Mouse (Mus musculus): Measurements from ENCODE around the gene Anp32a. TPM values are rescaled to one million over a fixed set of nuclear protein-coding genes. Genes with fewer than 3 reads are reported as not detected.

The Anp32a gene
- polyA plus RNA-seq, 1 experiment = 20.1 TPM

DNA sequence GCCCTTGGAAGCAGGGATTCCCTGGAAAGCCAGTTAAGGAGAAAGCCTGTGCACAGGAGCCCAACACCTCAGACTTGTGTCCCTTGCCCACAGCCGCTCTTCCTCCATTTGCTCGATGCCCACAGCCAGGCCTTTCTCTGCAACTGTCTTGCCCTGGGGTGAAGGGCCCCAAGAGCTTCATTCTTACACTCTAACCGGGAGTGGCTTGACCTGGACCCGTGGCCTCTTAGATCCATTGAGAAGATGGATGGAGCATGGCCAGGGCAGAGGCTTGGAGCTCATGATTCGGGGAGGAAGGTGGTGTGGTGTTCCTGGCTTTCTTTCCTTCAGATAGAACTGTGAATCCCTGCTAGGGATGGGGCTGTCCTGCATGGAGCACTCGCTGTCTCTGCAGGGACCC, 28.1 kb downstream of the Anp32a start:
- DNase-seq (ENCODE audit: low read depth) = no peak

DNA sequence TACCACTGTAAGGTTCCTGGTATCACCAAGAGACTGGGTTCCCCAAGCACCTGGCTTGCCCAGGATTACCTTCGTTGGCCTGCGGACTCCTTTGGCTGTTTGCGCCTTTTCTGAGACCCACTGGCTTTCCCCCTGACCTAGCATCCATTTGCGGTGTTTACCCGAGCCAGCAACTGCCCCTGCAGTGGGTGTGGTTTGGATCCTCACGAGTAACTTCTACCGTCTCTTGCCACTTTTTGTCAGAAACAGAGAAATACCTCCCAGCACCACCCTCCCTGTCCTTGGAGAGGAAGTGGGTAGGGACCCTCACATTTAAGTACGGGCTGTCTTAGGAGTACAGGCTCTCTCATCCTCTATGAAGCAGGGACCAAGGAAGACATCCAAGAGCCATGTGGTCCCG, 29.1 kb downstream of the Anp32a start:
- DNase-seq (ENCODE audit: low read depth) = no peak

DNA sequence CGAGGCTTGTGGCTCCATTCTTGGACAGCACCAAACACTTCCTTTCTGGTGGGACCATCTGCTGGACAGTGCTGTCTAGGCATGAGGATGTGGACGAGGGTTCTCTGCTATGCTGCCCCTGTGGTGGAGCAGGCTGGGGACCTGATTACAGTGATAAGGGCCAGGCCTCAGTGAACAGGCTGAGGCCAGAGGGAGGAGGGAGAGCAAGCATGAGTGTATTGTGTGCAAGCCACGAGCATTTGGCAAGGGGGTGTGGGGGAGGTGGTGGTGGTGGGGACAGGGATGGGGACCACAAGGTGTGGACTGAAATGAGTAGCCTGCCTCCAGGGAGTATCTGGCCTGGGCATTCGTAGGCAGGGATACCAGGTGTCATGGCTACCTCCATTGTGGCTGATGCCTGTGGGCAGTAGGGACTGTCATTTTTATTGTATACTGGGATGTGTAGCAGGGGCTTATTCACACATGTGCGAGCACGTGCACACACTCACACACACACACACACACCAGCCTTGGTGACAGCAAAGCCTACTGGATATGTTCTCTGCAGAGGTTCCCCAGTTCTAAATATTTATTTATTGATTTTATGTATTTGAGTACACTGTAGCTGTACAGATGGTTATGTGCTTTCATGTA, 29.7 kb downstream of the Anp32a start:
- DNase-seq (ENCODE audit: low read depth) = no peak

DNA sequence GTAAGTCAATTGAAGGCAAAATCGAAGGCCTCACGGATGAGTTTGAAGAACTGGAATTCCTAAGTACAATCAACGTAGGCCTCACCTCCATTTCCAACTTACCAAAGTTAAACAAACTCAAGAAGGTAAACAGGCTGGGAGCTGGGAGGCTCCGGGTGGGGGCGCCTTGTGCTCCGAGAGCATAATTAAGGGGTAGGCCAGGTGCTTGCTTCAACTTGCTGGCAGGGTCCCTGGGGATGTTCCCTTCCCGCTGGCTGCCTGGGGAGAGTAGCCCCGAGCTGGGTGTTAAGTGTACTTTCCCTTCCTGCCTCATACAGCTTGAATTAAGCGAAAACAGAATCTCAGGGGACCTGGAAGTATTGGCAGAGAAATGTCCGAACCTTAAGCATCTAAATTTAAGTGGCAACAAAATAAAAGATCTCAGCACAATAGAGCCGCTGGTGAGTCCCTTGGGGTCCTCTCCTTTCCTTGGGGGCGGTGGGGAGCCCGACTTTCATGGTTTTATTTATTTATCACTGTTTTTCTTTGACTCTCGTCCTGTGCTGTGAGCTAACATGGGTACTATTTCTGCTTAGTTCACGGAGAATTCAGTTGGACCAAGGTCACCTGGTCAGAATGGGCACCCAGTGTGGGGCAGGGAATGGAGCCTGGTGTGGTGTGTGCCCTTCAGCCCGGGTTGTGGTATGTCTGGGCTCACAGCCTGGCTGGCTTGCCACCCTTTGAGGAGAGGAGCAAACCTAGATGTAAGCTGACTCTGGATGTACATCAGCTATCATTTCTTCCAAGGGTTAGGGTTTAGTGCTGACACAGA, 30.9 kb downstream of the Anp32a start:
- DNase-seq (ENCODE audit: low read depth) = no peak

DNA sequence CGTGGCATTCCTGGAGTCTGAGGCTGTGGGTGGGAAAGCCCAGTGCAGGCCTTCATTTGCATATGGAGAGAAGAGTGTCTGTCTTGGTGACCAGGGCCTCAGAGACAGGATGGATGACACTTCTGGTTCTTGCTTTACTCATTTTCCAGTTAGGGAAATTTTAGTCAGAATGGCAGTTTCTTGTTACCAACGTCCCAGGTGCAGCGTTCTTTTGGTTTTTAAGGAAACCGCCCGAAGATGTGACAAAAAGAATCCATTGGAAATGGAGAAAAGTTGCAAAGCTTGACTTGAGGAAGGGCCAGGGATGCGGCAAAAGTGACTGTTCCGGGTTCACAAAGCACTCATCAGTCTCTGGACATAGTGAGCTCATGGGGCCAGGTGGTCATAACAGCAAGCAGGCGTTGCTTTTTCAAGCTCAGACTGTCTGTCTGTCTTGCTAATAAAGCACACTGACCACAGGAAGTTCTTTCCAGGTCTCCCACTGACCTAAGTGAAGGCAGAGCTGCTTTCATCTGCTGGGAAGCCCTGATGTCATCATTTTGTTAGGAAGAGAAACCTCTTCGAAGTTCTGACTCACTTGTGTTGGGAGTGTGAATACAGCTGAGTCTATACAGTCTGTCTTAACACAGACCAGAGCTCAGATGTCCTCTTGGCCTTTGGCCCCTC, 31.6 kb downstream of the Anp32a start:
- no peak for DNase-seq (ENCODE audit: low read depth)

DNA sequence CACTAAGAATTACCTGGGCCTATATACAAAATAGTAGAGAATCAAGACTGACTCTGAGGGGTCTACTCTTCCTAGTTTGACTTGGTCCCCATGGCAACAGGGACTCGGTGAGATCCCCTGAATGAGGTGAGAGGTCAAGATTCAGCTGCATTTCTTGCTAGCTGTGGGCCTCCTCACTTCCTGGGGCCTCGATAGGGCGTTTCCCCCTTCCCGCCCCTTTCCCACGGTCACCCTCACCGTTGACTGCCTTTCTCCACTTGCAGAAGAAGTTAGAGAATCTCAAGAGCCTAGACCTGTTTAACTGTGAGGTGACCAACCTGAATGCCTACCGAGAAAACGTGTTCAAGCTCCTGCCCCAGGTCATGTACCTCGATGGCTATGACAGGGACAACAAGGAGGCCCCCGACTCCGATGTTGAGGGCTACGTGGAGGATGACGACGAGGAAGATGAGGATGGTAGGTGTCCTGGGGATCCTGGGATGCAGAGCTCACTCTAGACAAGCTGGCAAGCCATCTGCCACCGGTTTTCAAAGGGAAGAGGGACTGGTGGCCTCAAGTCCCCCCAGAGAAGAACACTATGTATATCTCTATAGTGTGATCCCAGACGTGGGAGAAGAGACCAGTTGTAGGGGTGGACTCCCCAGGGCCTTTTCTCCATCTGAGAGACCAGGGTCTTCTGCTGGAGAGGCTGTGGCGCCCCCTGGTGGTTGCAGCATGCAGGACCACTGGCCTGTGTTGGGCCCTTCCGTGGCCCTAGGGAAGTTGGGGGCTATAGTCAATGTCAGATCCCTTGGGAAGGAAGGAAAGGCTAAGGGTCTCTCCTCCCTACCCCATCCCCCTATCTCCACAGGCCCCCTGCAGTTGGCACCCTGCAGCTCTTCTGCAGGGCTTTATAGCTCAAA, 32.4 kb downstream of the Anp32a start:
- DNase-seq (ENCODE audit: low read depth) = no peak

DNA sequence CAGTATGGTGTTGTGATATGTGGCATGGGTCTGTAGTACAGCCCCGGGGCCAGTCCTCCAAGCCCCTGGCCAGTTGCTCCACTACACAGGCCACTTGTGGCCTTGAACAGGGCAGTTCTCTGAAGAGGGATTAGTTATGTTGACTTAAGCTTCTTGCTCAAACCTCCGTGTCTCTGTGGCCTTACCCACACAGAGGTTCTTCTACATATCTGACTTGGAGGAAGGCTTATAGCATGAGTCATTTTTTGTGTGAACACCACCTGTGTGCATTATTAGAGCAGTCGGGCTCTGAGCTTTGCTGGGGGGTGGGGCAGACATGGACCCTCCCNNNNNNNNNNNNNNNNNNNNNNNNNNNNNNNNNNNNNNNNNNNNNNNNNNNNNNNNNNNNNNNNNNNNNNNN, 33.2 kb downstream of the Anp32a start:
- no peak for DNase-seq (ENCODE audit: low read depth)

DNA sequence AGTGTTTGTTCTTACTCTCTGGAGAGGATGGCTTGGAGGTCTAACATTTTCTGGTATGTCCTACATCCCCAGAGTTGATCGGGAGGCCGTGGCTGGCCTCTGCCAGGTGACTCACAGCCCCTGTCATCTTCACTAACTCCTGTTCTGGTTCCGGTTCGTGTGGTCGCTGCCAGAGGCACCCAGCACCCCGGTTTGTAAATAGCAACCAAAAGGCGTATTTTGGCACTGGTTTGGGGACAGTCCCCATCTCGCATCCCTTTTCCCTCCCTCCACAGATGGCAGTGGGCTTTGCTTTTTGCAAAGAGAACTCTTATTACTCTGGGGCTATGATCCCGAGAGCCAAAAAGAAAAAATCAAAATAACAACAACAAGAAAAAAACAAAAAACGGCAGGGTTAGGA, 36.8 kb downstream of the Anp32a start:
- DNase-seq (ENCODE audit: low read depth) = no peak

DNA sequence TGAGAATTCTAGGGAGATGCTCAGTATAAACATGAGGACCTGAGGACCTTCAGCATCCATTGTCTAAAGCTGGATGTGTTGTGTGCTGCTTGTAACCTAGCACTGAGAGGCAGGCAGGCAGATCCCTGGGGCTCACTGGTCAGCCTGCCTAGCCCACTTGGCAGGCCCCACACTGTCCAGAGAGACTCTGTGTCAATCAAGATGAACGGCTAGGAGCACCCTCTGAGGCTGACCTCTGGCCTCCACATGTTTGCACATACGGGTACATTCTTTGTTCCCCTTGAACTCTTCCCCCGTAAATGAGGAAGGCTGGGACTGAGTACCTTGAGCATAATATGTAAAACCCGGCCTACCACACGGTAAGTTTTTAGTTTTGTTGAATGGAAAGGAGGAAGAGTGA, 39.3 kb downstream of the Anp32a start:
- no peak for DNase-seq (ENCODE audit: low read depth)

DNA sequence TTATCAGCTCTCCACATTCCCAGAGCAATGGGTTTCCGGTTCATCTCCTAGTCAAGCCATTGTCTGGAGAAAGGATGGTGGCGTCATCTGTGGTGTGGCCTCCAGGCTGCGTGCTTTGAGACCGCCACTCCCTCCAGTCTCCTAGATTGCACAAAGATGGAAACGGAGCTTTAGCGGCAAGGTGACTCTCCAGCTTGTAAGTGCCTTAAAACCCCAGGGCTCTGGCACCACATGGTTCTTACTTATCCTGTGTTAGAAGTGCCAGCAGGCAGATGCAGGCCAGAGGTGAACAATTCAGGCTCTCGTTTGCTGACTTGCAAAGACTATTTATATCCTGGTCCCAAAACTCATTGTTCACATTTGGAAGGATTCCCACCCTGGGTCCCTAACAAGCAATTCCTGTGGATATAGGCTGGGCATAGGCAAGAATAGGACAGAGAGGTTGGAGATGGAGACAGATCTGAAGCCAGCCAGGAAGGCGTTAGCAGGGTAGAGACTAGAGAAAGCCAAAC, 40.4 kb downstream of the Anp32a start:
- no peak for DNase-seq (ENCODE audit: low read depth)

DNA sequence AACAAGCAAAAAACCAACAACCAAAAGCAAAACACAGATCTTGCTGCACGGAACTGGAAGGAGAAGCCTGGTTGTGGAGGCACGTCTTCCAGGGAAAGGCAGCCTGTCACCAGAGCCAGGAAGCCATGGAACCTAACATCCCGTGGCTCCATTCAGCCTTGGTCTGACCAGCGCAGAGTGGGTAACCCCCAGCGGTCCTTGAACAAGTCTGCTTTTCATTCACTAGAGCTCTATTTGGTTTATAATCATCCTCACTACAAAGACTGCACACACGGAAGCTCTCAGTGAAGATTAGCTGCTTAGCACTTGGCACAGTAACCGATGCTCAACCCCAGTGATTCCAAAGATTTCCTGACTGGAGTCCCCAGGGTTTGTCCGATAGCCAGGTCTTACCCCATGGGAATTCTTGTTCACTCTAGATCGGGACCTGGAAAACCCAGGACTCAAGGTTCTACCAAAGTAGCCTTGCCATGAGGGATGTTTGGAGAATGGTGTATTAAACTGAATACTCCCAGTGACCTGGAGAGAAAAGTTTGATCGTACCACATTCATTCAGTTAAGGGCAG, 41.5 kb downstream of the Anp32a start:
- DNase-seq (ENCODE audit: low read depth) = no peak

DNA sequence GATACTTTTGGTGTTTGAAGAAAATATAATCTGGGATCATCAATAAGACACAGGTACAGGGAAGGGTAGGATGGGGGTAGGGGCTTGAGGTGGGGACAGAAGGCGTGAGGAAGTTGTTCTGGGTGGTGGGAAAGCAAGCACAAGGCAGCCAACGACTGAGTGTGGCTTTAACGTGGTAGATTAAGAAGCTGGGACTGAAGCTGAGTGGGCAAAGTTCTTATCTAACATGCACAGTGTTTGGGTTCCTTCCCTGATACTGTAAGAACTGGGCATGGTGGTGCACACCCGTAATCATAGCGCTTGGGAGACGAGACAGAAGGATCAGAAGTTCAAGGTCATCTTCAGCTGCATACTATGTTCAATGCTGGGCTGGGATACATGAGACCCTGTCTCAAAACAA, 44.0 kb downstream of the Anp32a start:
- no peak for DNase-seq (ENCODE audit: low read depth)

DNA sequence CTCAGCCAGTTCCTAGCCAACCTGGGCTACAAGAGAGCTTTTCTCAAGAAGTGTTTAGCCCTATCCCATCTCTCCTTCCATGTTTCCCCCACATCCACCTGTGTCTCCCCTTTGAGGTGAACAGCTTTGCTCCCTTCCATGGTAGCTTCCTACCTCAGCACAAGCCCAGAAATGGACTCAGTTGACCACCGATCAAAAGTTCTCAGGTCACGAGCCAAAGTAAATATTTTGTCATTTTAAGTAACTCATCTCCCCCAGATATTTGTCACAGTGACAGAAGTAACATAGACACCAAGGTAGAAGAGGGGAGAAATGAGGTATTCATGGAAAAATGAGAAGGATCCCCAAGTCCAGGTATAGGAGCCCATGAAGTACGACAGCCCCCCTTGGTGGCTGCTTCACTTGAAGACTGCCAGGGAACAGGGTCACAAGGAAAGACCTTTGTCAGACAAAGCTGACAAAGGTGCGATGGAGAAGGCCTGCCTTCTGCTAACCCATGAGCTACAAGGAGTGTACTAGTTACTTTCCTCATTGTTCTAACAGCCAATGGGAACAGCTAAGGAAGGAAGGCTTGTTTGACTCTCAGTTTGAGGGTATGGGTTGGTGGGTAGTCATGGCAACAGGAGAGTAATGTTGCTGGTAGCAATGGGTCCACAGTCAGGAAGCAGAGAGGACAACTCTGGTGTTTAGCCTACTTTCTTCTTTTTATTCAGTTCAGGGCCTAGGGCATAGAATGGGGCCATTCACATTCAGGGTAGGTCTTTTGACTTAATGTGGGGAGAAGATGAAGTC, 44.8 kb downstream of the Anp32a start:
- no peak for DNase-seq (ENCODE audit: low read depth)

DNA sequence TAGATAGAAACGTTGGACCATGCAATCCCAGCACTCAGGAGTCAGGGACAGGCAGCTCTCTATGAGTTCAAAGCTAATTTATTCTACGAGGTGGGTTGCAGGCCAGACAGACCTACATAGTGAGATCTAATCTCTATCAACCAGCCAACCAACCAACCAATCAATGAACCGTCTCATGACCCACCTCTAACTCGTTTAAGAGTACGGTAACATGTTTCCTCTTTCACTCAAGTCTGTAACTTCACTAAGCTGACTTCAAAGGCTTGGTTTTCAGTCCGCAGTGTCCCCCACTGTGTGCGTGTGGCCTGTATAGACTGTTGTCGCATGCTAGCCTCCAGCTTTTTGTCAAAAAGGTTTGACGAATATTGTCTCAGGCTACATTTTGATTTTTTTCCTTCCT, 48.6 kb downstream of the Anp32a start:
- DNase-seq (ENCODE audit: low read depth) = no peak

DNA sequence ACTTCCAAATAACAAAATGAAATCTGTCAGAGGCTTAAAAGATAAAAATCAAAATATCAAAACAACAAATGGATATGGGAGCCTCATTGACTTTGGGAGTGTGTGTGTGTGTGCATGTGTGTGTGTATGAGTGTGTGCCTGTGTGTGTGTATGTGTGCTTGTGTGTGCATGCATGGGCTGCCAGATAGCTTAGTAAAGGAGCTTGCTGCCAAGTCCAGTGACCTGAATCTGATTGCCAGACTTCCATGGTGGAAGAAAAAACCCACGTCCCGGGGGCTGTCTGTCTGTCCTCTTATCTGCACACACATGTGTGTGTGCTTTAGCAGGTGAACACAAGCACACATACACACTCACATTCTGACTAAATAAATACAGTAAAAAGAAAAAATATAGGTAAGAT, 52.4 kb downstream of the Anp32a start:
- DNase-seq (ENCODE audit: low read depth) = no peak

DNA sequence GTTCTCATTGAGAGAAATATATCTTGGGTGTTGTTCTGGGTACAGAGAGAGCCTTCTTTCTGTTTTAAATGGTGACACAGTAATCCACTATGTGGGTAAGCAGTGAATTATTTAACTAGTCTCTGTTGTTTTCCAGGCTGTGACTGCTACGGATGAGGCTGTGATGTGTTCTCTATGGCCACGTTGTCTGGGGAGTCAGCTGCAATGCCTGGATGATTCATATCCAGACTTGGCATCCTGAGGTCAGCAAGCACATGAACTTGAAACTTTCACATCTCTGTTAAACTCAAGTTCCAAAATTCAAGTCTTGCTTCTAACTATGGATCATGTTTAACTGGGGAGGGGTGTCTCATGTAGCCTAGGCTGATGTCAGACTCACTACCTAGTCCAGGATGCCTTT, 53.1 kb downstream of the Anp32a start:
- no peak for DNase-seq (ENCODE audit: low read depth)

DNA sequence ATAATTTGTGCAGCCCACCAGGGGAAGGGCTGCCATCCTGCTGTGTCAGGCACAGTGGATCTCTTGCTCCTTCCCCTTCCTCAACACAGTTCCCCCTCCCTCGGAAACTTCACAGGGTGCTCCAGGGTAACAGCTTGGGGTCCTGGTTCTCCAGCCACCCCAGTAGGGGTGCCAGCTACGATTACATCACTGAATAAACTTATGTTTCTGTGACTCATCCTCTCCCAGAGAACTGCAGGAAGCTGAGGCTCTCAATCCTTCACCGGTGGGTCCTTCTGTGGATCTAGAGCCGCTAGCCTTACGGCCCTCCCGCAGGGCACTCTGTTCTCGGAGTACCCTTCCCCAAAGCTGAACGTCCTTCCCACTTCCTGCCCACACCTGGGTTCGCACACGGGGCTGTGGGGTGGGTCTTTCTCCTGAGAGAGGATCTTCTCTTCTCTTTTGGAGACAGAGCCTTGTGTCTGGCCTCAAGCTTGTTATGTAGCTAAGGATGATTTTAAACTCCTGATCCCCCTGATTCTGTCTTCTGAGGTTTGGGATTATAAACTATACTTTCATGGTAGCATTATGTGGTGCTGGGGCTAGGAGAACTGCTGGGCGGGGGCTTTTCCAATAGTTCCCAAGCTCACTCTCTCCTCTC, 59.6 kb downstream of the Anp32a start:
- DNase-seq (ENCODE audit: low read depth) = no peak

DNA sequence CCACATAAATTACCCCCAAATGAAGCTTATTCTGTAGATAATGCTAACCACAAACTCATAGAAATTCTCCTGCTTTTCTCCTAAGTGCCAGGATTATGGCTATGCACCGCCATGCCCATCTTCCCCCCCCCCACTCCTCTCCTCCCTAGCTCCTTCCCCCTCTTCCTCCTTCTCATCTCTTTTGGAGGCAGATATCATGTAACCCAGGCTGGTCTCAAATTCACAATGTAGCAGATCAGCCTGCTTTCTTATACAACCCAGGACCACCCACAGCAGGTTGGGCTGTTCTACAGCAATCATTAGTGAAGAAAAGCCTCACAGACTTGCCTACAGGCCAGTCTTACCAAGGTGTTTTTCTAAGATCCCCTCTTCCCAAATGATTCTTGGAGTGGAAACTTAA, 60.5 kb downstream of the Anp32a start:
- DNase-seq (ENCODE audit: low read depth) = no peak

DNA sequence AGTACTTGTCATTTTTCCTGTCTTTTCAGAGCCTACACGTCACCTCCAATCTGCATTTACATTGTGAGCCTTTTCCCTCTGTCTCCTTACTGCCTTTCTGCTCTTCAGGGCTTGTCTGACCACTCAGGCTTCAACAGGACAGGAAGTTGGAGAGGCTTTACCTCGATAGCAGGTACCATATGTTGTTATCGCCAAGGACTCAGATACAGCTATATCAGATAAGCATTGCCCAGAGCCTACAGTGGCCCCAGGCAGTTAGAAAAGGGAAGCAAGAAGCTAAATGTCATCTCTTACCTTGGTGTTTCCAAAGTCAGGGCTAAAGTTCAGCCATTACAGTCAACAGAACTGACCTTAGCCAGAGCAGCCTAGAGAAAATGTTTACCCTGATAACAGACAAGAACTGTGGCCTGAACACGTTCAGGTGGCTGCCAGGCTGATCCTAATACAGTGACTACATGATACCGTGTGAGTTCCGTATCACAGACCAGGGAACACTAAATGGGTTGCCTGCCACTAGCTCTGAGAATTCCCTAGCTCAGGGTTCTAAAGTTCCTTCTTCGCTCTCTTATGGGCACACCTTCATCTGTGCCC, 65.4 kb downstream of the Anp32a start:
- no peak for DNase-seq (ENCODE audit: low read depth)
